Mouse (Mus musculus): ENCODE data around the gene Wfdc1.

Gene Wfdc1

DNA sequence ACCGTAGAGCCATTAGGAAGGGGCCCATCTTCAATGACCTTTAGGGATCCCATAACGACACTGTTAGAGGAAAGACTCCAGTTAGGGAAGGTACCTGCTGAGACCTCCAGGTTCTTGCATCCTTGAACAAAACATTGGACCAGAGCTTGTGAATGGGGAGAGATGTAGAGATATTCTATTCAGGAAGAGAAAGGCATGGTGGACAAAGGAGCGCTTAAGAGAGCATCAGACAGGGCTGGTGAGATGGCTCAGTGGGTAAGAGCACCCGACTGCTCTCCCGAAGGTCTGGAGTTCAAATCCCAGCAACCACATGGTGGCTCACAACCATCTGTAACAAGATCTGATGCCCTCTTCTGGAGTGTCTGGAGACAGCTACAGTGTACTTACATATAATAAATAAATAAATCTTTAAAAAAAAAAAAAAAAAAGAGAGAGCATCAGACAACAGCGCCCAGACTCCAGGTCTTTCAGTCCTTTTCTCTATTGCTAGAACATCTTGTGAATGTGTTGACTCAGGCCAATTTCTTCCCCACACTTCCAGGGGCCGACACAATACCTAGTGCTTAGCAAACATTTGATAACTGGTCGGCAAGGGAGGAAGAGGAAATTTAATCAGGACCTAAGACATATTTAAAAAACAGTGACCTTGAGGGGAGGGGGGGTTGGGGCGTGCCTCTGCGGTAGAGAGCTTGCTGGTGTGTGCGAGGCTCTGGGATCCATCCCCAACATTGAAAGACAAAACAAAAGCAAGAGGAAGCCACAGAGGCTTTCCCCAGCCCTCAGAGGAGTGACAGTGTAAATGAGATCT lies 71.1 kb downstream of the Wfdc1 start:
- no peak for DNase-seq (ENCODE audit: low read depth)
